Mouse (Mus musculus): ENCODE measurements around the gene Cmip.

DNA sequence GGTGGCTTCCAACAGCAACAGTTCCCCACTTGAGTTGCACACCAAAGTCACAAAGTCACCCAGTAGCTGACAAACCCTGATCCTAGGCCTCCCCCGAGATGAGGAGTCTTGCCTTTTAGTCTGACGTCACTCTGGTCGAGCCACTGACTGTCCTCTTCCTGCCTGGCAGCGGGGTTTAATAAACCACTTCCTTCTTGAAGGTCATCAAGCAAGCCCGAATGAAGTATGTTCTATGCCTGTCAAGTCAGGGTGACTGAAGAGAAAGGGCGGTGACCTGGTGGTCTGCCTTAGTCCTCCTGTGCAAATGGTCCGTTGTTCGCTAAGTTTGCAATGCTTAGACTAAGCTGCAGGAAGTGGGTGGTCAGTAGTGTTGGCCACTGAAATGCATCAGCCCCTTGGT lies 31.1 kb downstream of the Cmip start:
- no peak for TF ChIP-seq POLR2A (IDR thresholded peaks at IDR 0.05; ENCODE audit: control insufficient read depth, extremely low read depth, insufficient read depth, low read length, poor library complexity)
- TF ChIP-seq CTCF (IDR thresholded peaks at IDR 0.05; ENCODE audit: borderline replicate concordance, control insufficient read depth, extremely low read depth, insufficient read depth, low read length, poor library complexity): no peak
